Mouse (Mus musculus) thymus, postnatal 0 days (tissue): ENCODE data around the gene Tmc3. TPM values are rescaled to one million over a fixed set of nuclear protein-coding genes. Genes with fewer than 3 reads are reported as not detected.
A peak's percentile ranks its signal among the peaks of the same experiment; 100 is the strongest.

ENCODE experiments used
- DNase-seq: peaks from one replicate; pipeline ENCODE4 v3.0.0-alpha.2; 2015; ENCODE audit warnings: low spot score
- polyA plus RNA-seq: library from polyadenylated mRNA; unstranded; fragments of >200 nt; fragmentation: Nextera tagmentation; extraction: Ambion mirVana; gene quantifications from 2 replicates; pipeline ENCODE4 v1.2.1, GENCODE M21; 2015

The Tmc3 gene
- polyA plus RNA-seq, 1 experiment from 2014 or later, result 2.0 TPM

DNA sequence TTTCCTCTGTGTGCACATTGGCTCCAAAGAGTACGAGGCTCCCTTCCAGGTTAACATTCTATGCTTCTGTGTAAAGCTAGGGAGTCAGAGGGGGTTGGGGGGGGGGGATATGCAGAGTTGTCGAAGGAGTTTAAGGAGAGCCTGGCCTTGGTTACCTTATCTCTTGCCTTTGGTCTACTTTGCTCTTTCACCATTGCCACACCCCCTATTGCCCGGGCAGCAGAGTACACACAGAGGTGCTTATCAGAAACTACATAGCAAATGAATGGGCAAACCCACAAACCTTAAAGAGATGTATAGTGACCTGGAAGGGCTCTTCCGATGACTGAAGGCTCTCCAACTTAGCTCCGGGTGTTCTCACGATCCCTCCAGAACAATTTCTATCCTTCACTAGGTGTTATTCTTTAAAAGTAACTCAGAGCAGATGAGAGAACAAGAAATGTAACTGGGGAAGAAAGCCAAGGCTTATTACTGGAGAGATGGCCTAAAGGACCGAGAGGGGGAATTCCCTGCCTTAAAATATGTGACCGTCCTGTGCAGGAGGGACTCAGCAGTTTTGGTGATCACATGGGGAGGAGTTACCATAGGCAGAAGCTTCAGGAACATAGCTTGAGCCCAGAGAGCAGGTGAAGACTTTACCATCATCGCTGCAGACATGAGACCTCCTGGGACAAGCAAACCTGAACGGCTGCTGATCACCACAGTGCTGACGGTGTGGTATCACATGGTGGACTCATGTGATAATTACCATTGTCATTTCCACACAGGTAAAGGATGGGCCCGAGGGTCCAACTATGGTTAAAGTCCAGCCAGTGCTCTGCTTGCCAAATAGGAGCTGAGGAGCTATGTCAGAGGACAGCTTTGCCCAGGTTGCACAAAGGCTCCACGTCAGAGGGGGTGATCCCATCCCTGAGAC lies 14.5 kb downstream of the Tmc3 start:
- no peak for DNase-seq

GRCm38 (mm10) chr7:83599913-83600286 lies 15.2 kb downstream of the Tmc3 start:
- peak; percentile 58 for DNase-seq

DNA sequence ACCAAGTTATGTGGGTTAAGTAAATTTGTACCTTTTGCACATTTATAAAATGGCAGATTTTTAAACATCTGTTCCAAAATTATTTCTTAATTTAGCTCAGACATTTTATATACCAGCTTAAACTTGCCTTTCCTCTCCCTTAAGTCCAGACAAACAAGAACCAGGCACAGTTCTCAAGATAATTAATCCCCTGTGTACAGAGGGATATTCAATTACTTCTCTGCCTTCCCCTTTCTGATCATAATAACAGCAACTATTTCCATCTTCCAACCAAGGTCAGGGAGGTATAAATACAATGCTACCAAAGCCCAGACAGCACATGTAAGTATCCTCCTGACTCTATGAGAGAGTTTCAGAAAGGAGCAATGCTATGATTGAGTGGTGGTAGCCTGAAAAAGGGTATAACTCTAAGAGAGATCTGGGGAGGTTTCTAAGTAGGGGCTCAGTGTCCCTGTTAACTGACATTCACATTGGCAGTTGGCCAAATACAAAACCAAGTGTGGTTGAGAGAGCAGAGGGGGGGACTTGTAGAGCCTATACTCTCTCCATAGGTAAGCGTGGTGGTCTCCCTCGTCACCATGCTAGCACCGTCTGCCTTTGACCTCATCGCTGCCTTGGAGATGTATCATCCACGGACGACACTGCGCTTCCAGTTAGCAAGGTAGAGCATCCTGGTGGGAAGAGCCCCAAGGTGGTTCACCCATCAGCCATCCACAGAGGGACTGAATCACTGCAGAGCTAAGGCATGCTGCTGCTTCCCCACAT lies 19.6 kb downstream of the Tmc3 start:
- DNase-seq, result no peak

DNA sequence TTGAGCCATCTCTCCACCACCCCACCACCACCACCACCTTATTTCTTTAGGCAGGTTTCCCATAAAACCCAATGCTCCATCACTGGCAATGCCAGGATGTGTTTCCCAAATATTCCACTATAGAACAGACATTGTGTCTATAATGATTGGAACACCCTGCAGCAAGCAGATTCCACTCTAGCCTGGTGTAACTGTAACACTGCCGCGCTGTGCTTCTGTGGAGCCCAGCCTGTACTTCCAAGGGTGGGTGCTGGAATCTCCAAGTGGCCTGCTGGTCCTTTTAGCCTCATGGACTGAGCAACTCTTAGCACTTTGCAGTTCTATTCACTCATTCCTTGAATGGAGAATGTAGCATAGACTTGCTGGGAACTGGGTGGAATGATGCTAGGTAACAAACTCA lies 22.1 kb downstream of the Tmc3 start:
- DNase-seq, result no peak

DNA sequence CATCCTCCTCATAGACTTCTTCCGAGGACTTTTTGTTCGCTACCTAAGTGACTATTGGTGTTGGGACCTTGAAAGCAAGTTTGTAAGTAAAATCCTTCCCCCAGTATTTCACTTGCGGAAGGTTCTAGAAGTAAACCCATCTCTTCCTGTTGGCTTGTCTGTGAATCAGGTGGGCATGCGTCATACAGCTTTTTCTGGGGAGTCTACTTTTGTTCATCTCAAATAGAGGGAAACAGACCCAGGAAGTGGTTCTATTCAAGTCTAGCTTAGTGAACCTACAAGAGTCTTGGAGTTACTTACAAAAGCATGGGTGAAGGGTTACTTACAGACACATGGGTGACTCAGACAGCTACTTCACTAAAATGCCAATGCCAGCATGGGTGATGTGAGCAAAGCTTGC lies 25.2 kb downstream of the Tmc3 start:
- peak; percentile 43 for DNase-seq

- DNase-seq, result no peak
These were observed 27.2 kb downstream of the Tmc3 start for GRCm38 (mm10) chr7:83611886-83612285.

DNA sequence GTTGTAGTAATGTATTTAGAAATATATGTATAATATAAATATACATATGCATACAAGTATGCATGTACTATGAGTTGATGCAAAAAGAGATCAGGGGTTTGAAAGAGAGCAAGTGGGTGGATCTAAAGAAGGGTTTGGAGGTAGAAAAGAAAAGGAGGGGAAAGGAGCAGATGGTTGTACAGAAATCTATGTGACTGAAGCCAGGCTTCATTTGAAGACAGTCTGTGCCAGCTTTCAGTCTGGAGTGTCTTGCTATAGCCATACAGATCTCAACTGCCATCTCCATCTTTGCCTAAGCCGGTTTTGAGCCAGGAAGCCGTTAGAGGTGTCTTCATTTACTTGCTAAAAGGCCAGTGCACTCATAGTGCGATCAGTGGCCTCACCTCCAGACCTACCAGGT lies 30.5 kb downstream of the Tmc3 start:
- no peak for DNase-seq

DNA sequence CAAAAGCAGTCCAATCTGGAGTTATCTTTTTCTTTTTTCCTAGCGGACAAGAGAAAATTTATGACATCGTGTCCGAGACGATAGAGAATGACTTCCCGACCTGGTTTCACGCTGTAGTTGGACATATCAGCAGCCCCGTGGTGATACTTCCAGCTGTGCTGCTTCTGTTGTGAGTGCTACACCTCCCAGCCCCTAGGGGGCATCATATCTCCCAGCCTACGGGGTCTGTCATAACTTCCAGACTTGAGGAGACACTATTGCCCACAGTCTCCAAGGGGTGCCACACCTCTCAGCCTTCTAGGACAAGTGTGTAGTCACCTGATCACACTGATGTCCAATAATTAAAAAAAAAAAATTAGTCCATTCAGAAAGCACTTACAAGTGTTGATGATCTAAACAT lies 31.1 kb downstream of the Tmc3 start:
- DNase-seq, result no peak

DNA sequence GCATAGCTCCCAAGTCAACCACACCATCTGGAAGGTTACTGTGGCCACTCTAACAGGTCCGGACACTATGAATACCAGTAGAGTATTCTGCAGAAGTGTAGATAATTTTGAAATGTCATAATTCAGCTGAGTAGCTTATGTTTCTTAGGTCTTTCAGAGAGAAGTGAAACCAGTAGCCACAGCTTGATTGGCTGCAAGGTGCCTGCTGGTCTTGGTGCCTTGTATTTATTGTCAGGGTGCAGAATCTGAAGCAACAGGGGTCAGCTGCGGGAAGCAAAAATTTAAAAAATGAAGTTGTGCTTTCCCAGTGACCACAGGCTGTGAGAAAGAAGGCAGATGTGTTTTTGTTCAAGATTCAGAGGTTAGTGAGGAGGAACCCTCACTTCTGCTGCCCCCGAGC lies 31.5 kb downstream of the Tmc3 start:
- no peak for DNase-seq

DNA sequence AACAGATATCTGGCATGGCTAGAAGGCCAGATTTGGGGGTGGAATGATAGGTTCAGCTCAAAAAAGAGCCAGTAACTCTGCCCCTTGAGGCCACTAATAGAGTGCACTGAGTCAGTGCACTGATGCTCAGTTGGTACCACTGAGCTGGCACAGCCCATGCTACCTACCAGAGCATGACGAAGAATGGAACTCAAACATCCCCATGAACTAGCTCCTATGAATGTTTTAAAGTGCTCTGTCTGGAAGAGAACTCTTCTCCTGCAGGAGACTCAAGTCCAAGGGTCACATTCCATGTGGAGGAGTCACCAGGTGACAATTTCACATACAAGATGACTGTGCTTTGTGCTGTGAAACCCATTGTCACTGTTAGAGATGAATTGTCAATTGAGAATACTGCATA lies 34.0 kb downstream of the Tmc3 start:
- DNase-seq, result no peak

- no peak for DNase-seq
These were observed 37.9 kb downstream of the Tmc3 start for GRCm38 (mm10) chr7:83622582-83622981.

DNA sequence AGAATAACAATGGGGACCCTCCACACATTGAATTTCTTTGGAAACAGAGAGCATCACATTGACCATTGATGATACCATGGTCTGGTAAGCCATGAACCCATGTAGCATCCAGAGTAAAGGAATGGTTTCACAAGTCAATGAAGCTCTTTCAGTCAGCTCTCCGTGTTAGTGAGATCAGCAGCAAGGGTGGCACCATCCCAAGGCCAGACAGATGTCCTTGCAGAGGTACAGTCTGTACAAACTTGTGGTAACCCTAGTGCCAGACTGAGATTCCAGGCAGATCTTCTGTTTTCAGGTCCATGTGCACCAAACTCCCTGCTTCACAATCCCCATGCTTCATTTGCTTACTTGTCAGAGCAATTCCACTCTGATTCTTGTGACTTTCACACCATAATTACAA lies 39.3 kb downstream of the Tmc3 start:
- DNase-seq, result no peak

- DNase-seq, result no peak
These were observed 42.0 kb downstream of the Tmc3 start for GRCm38 (mm10) chr7:83626557-83627257.

DNA sequence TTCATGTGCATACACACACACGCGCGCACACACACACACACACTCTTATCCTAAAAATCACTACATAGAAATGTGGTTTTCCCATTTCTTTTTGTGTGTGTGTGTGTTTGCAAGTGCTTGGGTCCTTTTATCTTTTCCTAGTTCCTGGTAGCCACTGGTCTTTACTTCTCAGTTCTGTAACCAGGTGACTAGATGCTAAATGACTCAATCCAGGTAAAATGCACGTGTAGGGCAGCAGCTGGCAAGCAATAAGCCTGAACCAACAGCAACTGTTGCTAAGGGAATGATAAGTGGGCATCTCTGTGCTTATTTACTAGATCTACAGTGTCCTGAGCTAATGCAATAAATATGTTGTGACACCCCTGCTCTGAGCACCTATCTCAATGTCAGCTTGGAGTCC lies 42.6 kb downstream of the Tmc3 start:
- no peak for DNase-seq

GRCm38 (mm10) chr7:83631073-83631827 lies 46.5 kb downstream of the Tmc3 start:
- no peak for DNase-seq

- DNase-seq, result peak; percentile 94
These were observed 47.3 kb downstream of the Tmc3 start, which contains the start of gene Stard5 for GRCm38 (mm10) chr7:83631828-83632681. TSS of gene Stard5 (plus strand) at chr7:83631959.

DNA sequence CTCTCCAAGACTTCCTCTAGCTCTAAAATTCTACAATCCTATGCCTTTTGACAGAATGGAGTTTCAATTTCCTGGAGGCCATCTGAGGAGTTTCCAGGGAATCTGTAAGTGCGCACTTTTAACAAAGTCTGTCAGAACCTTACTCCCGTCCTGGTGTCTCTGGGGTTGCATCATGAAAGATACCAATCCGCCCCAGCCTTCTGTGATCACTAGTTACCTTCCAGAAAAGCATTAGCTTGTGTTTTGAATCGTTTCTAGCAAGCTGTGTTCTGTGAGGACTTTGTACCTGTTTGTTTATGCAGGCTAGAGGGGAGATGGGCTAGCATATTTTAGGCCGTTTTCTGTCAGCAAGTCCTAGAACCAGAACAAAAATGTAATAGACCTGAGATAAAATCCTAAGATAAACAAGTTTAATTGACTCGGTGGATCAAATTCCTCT lies 48.0 kb downstream of the Tmc3 start:
- no peak for DNase-seq

GRCm38 (mm10) chr7:83633856-83634255 lies 49.1 kb downstream of the Tmc3 start:
- DNase-seq, result no peak

GRCm38 (mm10) chr7:83635726-83636125 lies 51.0 kb downstream of the Tmc3 start:
- DNase-seq, result no peak

DNA sequence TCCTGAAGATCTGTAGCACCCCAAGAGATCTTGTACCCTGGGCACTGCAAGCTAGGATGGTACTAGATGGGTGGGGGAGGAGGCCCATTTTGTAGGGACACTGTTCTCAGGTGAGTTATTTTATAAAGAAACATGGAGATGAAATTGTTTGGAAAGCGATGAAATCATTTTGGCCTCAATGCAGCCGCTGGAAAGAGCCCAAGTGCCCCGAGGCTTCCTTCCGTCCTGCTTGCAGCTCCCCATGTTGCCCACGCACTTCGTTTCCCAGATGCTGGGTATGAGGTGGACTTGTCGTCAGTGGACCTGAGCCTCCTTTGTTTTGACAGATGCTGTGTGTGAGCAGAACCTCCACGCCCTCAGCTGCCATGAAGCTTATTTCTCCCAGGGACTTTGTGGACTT lies 51.7 kb downstream of the Tmc3 start:
- no peak for DNase-seq
